Mouse (Mus musculus): ENCODE results near the gene Olfr402.
"Not testable (repeated sequence)": the region's sequence is repeated elsewhere in the genome, so short reads cannot be mapped to it uniquely, and the experiment has no call there.

Olfr402 gene

DNA sequence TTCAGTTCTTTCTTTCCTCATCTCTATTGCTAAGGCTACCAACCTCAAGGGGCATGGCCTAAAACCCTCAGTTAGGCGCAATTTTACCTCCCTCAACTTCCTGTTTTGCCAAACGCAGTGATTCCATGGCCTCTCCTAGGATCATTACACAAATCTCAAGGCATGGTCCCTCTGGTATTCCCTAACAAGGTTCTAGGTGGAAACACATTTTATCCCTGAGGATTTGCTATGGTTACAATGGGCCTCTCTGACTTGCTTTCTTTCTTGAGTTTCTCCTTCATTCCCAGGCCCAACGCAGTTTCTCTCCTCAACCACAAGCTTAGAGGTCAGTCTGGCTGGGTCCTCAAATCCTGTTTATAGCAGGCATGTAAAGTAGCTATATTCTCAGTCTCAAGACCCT is at the start of gene Olfr402:
Olfr402 (plus strand) TSS at position 301 of the 400 bp plus-strand sequence.
- DNase-seq: no peak

GRCm38 (mm10) chr11:74105066-74105465 is 48.3 kb upstream of the Olfr402 start:
- DNase-seq: no peak

DNA sequence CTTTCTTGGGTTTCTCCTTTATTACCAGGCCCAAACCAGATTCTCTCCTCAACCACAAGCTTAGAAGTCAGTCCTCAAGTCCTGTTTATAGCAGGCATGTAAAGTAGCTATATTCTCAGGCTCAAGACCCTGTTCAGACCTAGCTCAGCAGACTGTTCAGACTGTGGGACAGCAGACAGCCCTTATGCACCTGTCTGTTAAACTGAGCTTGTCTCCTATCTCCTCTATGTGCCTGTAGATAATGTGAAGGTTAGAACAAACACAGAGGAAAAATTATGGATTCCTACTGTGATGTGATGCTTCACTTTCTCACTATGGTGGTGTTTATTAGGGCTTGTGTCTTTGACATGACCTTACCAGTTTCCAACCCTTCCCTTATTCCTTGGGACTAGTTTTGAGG is 39.9 kb upstream of the Olfr402 start, which contains the start of gene Olfr401:
Olfr401 (plus strand) TSS at position 301 of the 400 bp plus-strand sequence.
- DNase-seq: no peak

- DNase-seq: not testable (repeated sequence)
Measured at GRCm38 (mm10) chr11:74140001-74140400, 13.3 kb upstream of the Olfr402 start.

DNA sequence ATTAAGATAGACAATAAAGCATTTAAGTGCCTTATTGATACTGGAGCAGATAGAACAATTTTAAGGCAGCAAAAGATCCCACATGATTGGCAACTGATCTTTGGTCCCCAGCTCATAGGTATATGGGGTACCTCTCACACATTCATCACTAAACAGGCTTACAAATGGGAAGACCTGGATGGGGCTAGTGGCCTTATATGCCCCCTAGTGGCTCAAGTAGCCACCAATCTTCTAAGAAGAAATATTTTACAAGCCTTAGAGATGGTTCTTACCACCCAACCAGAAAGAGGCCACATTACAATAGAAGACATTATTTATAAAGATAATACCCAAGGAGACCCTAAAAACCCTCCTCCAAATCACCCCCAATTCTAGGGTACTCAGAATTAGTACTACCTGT is 7.5 kb upstream of the Olfr402 start:
- no peak for DNase-seq

DNA sequence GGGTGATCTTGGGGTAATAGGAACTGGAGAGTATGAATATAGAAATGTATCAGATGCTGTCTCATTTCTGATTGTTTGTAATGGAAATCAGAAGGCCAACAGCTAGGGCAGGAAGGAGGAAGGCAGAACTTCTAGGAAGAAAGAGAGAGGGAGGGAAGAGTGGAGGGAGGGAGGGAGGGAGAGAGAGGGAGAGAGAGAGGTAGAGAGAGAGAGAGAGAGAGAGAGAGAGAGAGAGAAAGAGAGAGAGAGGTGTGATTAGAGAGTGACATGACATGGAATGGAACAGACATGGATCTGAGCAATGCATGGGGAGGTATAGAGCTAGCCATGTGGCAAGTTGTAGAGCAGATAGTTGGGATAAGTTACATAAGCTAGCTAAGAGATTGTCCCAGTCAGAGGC is 15.4 kb downstream of the Olfr402 start:
- DNase-seq: no peak

DNA sequence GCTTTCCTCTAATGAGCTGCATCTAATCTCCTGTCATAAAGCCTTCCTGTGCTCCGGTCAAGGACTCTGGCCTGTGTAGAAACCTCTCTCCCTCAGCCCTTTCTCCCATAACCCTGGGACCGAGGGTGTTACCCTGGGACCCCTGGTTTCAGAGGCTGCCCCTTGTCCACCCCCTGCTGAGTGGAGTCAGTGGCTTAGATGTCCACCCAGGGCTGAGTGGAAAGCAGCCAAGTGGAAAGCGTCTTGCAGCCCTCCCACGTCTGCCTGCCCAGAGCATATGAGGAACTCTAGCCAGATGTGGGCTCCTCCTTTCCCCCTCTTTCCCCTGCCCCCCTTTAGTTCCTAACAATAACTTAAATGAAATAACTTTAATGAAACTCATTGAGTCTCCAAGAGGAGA is 29.8 kb downstream of the Olfr402 start:
- DNase-seq: no peak

DNA sequence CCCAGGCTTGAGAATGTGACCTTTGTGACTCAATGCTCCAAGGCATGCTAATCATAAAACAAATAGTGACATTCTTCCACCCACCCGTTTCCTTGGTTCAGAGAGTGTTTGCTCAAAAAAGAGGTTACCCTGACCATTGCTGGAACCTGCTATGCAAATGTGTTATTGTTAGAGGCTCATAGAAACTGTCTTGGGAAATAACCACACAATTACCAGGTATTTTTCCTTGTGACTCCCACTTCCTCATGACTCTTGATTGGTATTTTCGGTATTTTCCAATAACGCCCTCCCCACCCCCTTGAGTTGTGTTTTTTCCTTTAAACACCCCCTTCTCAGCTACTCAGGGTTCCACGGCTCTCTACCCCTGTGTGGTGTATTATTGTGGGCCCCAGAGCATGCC is 30.4 kb downstream of the Olfr402 start:
- no peak for DNase-seq

DNA sequence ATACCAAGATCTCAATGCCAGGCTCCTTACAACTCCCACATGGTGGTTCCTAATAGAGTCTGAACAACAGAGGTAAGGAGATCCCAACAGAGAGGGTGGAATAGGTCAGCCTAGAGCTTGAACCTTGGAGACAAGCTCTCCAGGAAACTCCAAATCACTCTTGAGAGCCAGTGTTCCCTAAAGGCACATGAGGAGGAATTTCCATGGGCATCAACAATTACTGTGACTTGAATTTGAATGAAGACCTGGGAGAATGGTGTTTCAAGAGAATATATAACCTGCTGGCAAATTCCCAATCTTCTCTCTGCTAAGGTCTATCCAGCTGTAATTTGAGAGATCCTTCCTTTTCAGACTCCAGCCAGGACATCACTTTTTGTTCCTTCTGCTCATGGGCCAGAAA is 32.6 kb downstream of the Olfr402 start, which contains the start of gene Olfr403:
Olfr403 (plus strand) TSS at position 301 of the 400 bp plus-strand sequence.
- DNase-seq: no peak

Measured in thymus, postnatal 14 days (tissue).